Mouse (Mus musculus): ENCODE measurements around the gene Mrfap1. TPM values are rescaled to one million over a fixed set of nuclear protein-coding genes. Genes with fewer than 3 reads are reported as not detected.
"Not testable (repeated sequence)": the region's sequence is repeated elsewhere in the genome, so short reads cannot be mapped to it uniquely, and the experiment has no call there.

The Mrfap1 gene
- polyA plus RNA-seq (2014; fragmentation: Nextera tagmentation; extraction: Ambion mirVana) = 639 and 714 TPM in 2 replicates

GRCm38 (mm10) chr5:36796296-36797014 lies at the start of gene Mrfap1:
Gene Mrfap1, minus strand, starts transcription at chr5:36796772.
- WGBS = under 1% methylated on average over 90 of the region's 90 CpGs

DNA sequence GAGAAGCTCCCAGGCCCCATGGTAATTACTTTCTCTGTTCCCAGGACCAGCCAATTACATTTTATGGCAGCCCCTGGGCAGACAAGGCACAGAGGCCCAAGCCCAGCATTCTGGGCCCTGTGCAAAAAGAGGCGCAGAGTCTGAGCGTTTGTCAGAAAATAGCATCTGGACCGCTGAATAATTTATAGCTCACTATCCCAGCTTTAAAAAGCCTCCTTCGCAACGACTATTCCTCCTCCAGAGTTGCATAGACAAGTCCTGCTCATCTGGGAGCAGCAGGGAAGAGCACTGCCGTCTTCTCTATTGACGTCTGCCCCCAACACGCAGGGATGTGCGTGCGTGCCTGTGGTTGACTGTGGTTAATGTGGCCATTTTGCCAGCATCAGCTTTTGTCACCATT lies 47.9 kb upstream of the Mrfap1 start:
- Histone ChIP-seq H3K27me3 (ENCODE audit: control insufficient read depth, insufficient read depth, low read length) (no peaks in the 10 kb centered on the region), H3K4me1 (ENCODE audit: control insufficient read depth, insufficient read depth, low read length) (no peaks in the 10 kb centered on the region), H3K27ac (ENCODE audit: low read depth, low read length) (no peak overlapping the region), H3K9ac (ENCODE audit: low read depth, low read length) (no peak overlapping the region), H3K4me3 (ENCODE audit: low read length) (no peak overlapping the region), H3K36me3 (ENCODE audit: control insufficient read depth, insufficient read depth, low read length) (no peaks in the 10 kb centered on the region), H3K9me3 (ENCODE audit: control insufficient read depth, low read length) (no peaks in the 10 kb centered on the region; the same call in 1 of the 2 replicates), H3K4me2 (replicated peaks; ENCODE audit: low read depth, low read length) (no peak overlapping the region)
- no peak for ATAC-seq (ENCODE audit: low FRiP score, low TSS enrichment)
- 50% methylated on average over 10 of the region's 10 CpGs for WGBS

More at GRCm38 (mm10) chr5:36796296-36797014, at the start of gene Mrfap1:
- H3K4me1 ChIP-seq (ENCODE audit: control insufficient read depth, insufficient read depth, low read length); H3K9me3 ChIP-seq (ENCODE audit: control insufficient read depth, low read length); H3K27me3 ChIP-seq (ENCODE audit: control insufficient read depth, insufficient read depth, low read length): not testable (repeated sequence)
- Histone ChIP-seq H3K9ac (ENCODE audit: low read depth, low read length) (peak within 1 kb of the TSS; percentile 79), H3K4me2 (replicated peaks; ENCODE audit: low read depth, low read length) (peak within 1 kb of the TSS; percentile 48), H3K27ac (ENCODE audit: low read depth, low read length) (peak within 1 kb of the TSS; percentile 95), H3K36me3 (ENCODE audit: control insufficient read depth, insufficient read depth, low read length) (peaks cover 11% of the 10 kb centered on the region; the same call in 1 of the 2 replicates), H3K4me3 (ENCODE audit: low read length) (peak within 1 kb of the TSS; percentile 76)
- ATAC-seq (ENCODE audit: low FRiP score, low TSS enrichment) = peak; percentile 85

GRCm38 (mm10) chr5:36841701-36842100 lies 45.1 kb upstream of the Mrfap1 start:
- H3K4me2 ChIP-seq (replicated peaks; ENCODE audit: low read depth, low read length) = no peak overlapping the region
- no peaks in the 10 kb centered on the region; the same call in 1 of the 2 replicates for H3K9me3 ChIP-seq (ENCODE audit: control insufficient read depth, low read length)
- H3K36me3 ChIP-seq (ENCODE audit: control insufficient read depth, insufficient read depth, low read length) = no peaks in the 10 kb centered on the region
- no peak for ATAC-seq (ENCODE audit: low FRiP score, low TSS enrichment)
- H3K4me3 ChIP-seq (ENCODE audit: low read length) = no peak overlapping the region
- H3K27ac ChIP-seq (ENCODE audit: low read depth, low read length) = no peak overlapping the region
- H3K9ac ChIP-seq (ENCODE audit: low read depth, low read length) = no peak overlapping the region
- H3K27me3 ChIP-seq (ENCODE audit: control insufficient read depth, insufficient read depth, low read length) = no peaks in the 10 kb centered on the region
- WGBS = 68% methylated on average over 1 of the region's 1 CpGs
- H3K4me1 ChIP-seq (ENCODE audit: control insufficient read depth, insufficient read depth, low read length) = no peaks in the 10 kb centered on the region

DNA sequence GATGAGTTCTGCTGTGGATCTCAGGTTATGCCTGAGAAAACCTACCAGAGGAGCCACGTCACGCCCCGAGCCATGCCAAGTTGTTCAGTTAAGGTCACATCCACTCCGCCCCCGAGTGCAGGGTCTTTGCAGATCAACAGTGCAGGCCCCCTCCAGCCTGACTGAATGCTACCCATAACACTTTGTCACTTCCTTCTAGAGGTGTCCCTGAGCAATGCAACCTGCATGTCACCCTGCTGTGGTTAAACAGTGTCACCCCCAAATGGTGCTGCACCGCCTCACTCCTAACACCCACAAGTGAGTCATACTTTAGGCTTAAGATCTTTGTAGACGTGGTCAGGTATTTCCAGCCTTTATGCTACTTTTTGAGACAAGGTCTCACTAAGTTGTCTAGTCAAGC lies 43.5 kb upstream of the Mrfap1 start:
- Histone ChIP-seq H3K9ac (ENCODE audit: low read depth, low read length) (no peak overlapping the region), H3K4me3 (ENCODE audit: low read length) (no peak overlapping the region), H3K27me3 (ENCODE audit: control insufficient read depth, insufficient read depth, low read length) (no peaks in the 10 kb centered on the region), H3K27ac (ENCODE audit: low read depth, low read length) (no peak overlapping the region), H3K36me3 (ENCODE audit: control insufficient read depth, insufficient read depth, low read length) (no peaks in the 10 kb centered on the region), H3K4me1 (ENCODE audit: control insufficient read depth, insufficient read depth, low read length) (no peaks in the 10 kb centered on the region), H3K9me3 (ENCODE audit: control insufficient read depth, low read length) (no peaks in the 10 kb centered on the region; the same call in 1 of the 2 replicates), H3K4me2 (replicated peaks; ENCODE audit: low read depth, low read length) (no peak overlapping the region)
- ATAC-seq (ENCODE audit: low FRiP score, low TSS enrichment) = no peak
- 79% methylated on average over 7 of the region's 7 CpGs for WGBS

- Histone ChIP-seq H3K36me3 (ENCODE audit: control insufficient read depth, insufficient read depth, low read length) (no peaks in the 10 kb centered on the region), H3K4me3 (ENCODE audit: low read length) (no peak overlapping the region), H3K9me3 (ENCODE audit: control insufficient read depth, low read length) (no peaks in the 10 kb centered on the region; the same call in 1 of the 2 replicates), H3K9ac (ENCODE audit: low read depth, low read length) (no peak overlapping the region), H3K27ac (ENCODE audit: low read depth, low read length) (no peak overlapping the region), H3K4me1 (ENCODE audit: control insufficient read depth, insufficient read depth, low read length) (no peaks in the 10 kb centered on the region), H3K4me2 (replicated peaks; ENCODE audit: low read depth, low read length) (no peak overlapping the region), H3K27me3 (ENCODE audit: control insufficient read depth, insufficient read depth, low read length) (no peaks in the 10 kb centered on the region)
- no peak for ATAC-seq (ENCODE audit: low FRiP score, low TSS enrichment)
- WGBS = 77% methylated on average over 8 of the region's 8 CpGs
Measured at GRCm38 (mm10) chr5:36839602-36840001, 43.0 kb upstream of the Mrfap1 start.

DNA sequence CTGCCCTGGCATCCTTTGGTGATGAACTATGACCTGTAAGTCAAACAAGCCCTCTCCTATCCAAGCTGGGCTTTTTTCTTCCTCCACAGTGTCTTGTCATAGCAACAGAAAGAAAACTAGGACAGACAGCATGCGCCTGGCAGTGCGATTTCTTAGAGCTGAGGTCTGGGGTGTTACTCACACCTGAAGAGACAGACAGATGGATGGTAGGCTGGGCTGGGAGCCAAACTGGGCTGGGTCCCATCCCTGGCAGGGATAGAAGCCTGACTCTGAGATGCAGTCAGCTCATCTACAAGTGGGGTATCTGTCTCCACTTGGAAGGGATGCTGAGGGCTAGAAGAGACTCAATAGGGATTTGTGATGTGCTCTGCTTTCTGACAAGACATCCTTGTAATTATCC lies 42.5 kb upstream of the Mrfap1 start:
- Histone ChIP-seq H3K9ac (ENCODE audit: low read depth, low read length) (no peak overlapping the region), H3K4me2 (replicated peaks; ENCODE audit: low read depth, low read length) (no peak overlapping the region), H3K27me3 (ENCODE audit: control insufficient read depth, insufficient read depth, low read length) (no peaks in the 10 kb centered on the region), H3K4me3 (ENCODE audit: low read length) (no peak overlapping the region), H3K36me3 (ENCODE audit: control insufficient read depth, insufficient read depth, low read length) (no peaks in the 10 kb centered on the region), H3K27ac (ENCODE audit: low read depth, low read length) (no peak overlapping the region), H3K4me1 (ENCODE audit: control insufficient read depth, insufficient read depth, low read length) (no peaks in the 10 kb centered on the region), H3K9me3 (ENCODE audit: control insufficient read depth, low read length) (no peaks in the 10 kb centered on the region; the same call in 1 of the 2 replicates)
- no peak for ATAC-seq (ENCODE audit: low FRiP score, low TSS enrichment)
- WGBS = 84% methylated on average over 2 of the region's 2 CpGs

DNA sequence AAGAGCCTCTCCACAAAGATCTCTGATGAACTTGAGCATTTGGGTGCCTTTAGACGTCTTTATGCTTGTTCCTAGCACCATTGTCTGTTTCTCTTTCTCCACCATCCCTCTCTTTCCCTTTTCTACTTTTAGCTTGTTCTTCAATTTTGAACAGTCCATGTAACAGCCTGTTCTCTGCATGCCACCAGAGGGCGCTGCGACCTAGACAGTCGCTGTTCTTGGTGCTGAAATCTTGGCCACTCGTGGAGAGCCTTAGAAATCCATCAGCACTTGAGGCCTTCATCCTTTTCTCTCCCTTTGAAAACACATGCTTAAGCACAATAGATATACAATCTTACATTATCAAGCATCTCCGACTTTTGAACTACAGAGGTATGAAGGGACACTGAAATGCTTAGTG lies 39.4 kb upstream of the Mrfap1 start:
- Histone ChIP-seq H3K27ac (ENCODE audit: low read depth, low read length) (no peak overlapping the region), H3K36me3 (ENCODE audit: control insufficient read depth, insufficient read depth, low read length) (no peaks in the 10 kb centered on the region), H3K9ac (ENCODE audit: low read depth, low read length) (no peak overlapping the region), H3K9me3 (ENCODE audit: control insufficient read depth, low read length) (no peaks in the 10 kb centered on the region), H3K4me1 (ENCODE audit: control insufficient read depth, insufficient read depth, low read length) (no peaks in the 10 kb centered on the region), H3K4me3 (ENCODE audit: low read length) (no peak overlapping the region), H3K4me2 (replicated peaks; ENCODE audit: low read depth, low read length) (no peak overlapping the region), H3K27me3 (ENCODE audit: control insufficient read depth, insufficient read depth, low read length) (no peaks in the 10 kb centered on the region)
- WGBS = 3% methylated on average over 6 of the region's 6 CpGs
- ATAC-seq (ENCODE audit: low FRiP score, low TSS enrichment) = no peak

GRCm38 (mm10) chr5:36831272-36831671 lies 34.7 kb upstream of the Mrfap1 start:
- H3K9me3 ChIP-seq (ENCODE audit: control insufficient read depth, low read length) = no peaks in the 10 kb centered on the region
- no peak overlapping the region for H3K4me2 ChIP-seq (replicated peaks; ENCODE audit: low read depth, low read length)
- H3K27me3 ChIP-seq (ENCODE audit: control insufficient read depth, insufficient read depth, low read length) = no peaks in the 10 kb centered on the region
- no peaks in the 10 kb centered on the region for H3K4me1 ChIP-seq (ENCODE audit: control insufficient read depth, insufficient read depth, low read length)
- H3K36me3 ChIP-seq (ENCODE audit: control insufficient read depth, insufficient read depth, low read length) = no peaks in the 10 kb centered on the region
- no peak overlapping the region for H3K4me3 ChIP-seq (ENCODE audit: low read length)
- no peak for ATAC-seq (ENCODE audit: low FRiP score, low TSS enrichment)
- no peak overlapping the region for H3K27ac ChIP-seq (ENCODE audit: low read depth, low read length)
- WGBS = 64% methylated on average over 7 of the region's 7 CpGs
- H3K9ac ChIP-seq (ENCODE audit: low read depth, low read length) = no peak overlapping the region
